12 mouse cellular contexts compared by ENCODE assay signal in genomic region chr1:39598726-39599125, GRCm38 (mm10). TPM values are rescaled to one million over a fixed set of nuclear protein-coding genes. Genes with fewer than 3 reads are reported as not detected.
DNase-seq lines count a peak whose midpoint lies in the region; ATAC-seq and TF ChIP-seq lines count a peak whose summit lies in the region.
"Had no signal": no experiment of that assay in that cellular context is flagged by ENCODE, and none has a peak within 500 bp of the region (broad histone marks: within the 10 kb centered on the region; RNA-seq: fewer than 3 reads in every experiment).

No protein-coding gene starts in this region.

- TF ChIP-seq CTCF in brain, embryonic 14.5 days (IDR thresholded peaks at IDR 0.05; ENCODE audit: borderline replicate concordance, extremely low read depth, insufficient read depth, insufficient read length): no peak

- no peak overlapping the region for H3K4me3 ChIP-seq in limb, embryonic 10.5 days
- H3K4me3 ChIP-seq: heart, embryonic 13.5 days; limb, embryonic 15.5 days; megakaryocyte, embryonic 14.5 days had no signal

- peaks cover 10% of the 10 kb centered on the region for H3K4me1 ChIP-seq in limb, embryonic 10.5 days

- no peak overlapping the region for H3K27ac ChIP-seq in limb, embryonic 10.5 days
- H3K27ac ChIP-seq: heart, embryonic 13.5 days; limb, embryonic 15.5 days had no signal

- TF ChIP-seq POLR2A in brain, embryonic 14.5 days (IDR thresholded peaks at IDR 0.05; ENCODE audit: borderline replicate concordance, extremely low read depth, insufficient read depth, insufficient read length, poor library complexity, severe bottlenecking): no peak

- 87% methylated on average over 11 of the region's 11 CpGs for WGBS in limb, embryonic 10.5 days

- ATAC-seq in frontal cortex, adult (ENCODE audit: low TSS enrichment): peak; percentile 79

- no peaks in the 10 kb centered on the region for H3K27me3 ChIP-seq in limb, embryonic 10.5 days (ENCODE audit: low read depth, poor library complexity, severe bottlenecking)
- H3K27me3 ChIP-seq: heart, embryonic 13.5 days; limb, embryonic 15.5 days; megakaryocyte, embryonic 14.5 days had no signal

- H3K9me3 ChIP-seq in limb, embryonic 10.5 days (replicated peaks): no peaks in the 10 kb centered on the region
- H3K9me3 ChIP-seq: heart, embryonic 13.5 days; limb, embryonic 15.5 days; megakaryocyte, embryonic 14.5 days had no signal

- DNase-seq in frontal cortex, postnatal 25 days (ENCODE audit: low spot score in 2 of 2): no peak
- DNase-seq in Muller cell, postnatal 12 days (ENCODE audit: inconsistent ontology term): peak; percentile 95
- peak; percentile 57 for DNase-seq in brain, embryonic 14.5 days (ENCODE audit: low read depth)
- DNase-seq in ovary, postnatal 10 days (ENCODE audit: low spot score): peak; percentile 12
- DNase-seq in gastrocnemius, postnatal 4 days (ENCODE audit: low spot score in 2 of 2): no peak
- DNase-seq in lung, postnatal 25 days (ENCODE audit: low spot score): no peak
- DNase-seq in limb, embryonic 10.5 days (ENCODE audit: low spot score): no peak

- no peaks in the 10 kb centered on the region for H3K36me3 ChIP-seq in limb, embryonic 10.5 days
- H3K36me3 ChIP-seq: heart, embryonic 13.5 days; limb, embryonic 15.5 days had no signal

RNA-seq across cellular contexts. Expression of gene Rnf149, which starts 21.5 kb away (rescaled TPM):
- 21.9 and 24.4 TPM in 2 replicates for polyA plus RNA-seq in brain, embryonic 14.5 days (2012; rRNA removed)
- total RNA-seq in gastrocnemius, postnatal 4 days (2021): 10 to 100 TPM; 12.6 to 14.2 TPM
- polyA plus RNA-seq in limb, embryonic 10.5 days (2016; fragmentation: Nextera tagmentation; extraction: Ambion mirVana): 24.2 and 25.7 TPM in 2 replicates

RNA-seq across cellular contexts. Expression of gene Creg2, which starts 52.5 kb away (rescaled TPM):
- polyA plus RNA-seq in brain, embryonic 14.5 days (2012; rRNA removed): 1.4 and 4.7 TPM in 2 replicates
- under 1 TPM in 1 of 2 experiments, not detected in 1; 0.10 TPM for total RNA-seq in gastrocnemius, postnatal 4 days (2021)
- polyA plus RNA-seq in limb, embryonic 10.5 days (2016; fragmentation: Nextera tagmentation; extraction: Ambion mirVana): 0.06 TPM in 1 of 2 replicates, not detected in the other
- total RNA-seq: common myeloid progenitor, adult 5-6 weeks had no signal
- polyA plus RNA-seq: heart, embryonic 13.5 days had no signal

Comparison
In these comparisons a context has a peak if more than half of its experiments do, and no peak if none do; other contexts are left out.
1. DNase-seq: peak in Muller cell, postnatal 12 days (single experiment), brain, embryonic 14.5 days (single experiment) and ovary, postnatal 10 days (single experiment); none in frontal cortex, postnatal 25 days (0 of 2), gastrocnemius, postnatal 4 days (0 of 2), lung, postnatal 25 days (single experiment) and limb, embryonic 10.5 days (single experiment).